Mouse (Mus musculus) R1 (cell line): ENCODE results near the gene Gm765.

Experiments used
- DNase-seq: peaks from one replicate; pipeline ENCODE4 v3.0.0-alpha.2; 2018; ENCODE audit warnings: low read depth, low spot score

Gene Gm765

DNA sequence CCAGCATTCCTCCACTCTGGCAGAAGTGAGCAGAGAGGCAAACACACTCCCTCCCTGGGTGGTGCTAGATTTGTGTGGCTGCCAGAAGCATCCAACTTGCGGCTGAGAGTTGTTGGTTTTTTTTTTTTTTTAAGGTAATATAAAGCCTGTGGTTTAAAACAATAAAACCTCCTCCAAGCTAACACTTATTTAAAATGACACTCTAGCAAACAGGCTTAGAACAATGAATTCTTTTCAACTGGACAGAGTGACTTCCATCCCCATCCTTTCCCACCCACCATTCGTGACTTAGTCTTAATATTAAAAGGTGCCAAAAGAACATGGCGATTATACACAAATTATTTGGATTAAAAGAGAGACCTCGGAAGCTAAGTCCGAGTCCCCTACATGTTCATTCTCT is at the start of gene Gm765:
TSS of gene Gm765 (minus strand) at position 101 of the 400 bp plus-strand sequence.
- DNase-seq, result no peak

DNA sequence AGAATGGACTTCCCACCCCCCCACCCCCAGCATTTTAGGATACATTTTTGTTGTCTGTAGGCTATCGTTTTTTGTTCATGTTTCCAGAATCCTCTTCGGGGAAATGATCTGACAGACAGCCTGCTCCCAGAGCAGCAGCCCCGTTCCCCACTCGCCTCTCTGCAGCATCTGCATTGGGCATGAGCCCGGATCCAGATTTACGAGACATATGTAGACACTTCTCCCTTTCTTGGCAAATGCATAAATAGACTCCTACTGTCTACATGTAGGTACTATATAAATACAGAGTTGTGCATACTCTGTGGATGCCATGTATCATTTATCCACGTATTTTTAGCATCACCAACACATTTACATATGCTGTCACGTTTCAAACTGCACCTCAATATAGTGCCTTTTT is 42.9 kb upstream of the Gm765 start:
- no peak for DNase-seq

DNA sequence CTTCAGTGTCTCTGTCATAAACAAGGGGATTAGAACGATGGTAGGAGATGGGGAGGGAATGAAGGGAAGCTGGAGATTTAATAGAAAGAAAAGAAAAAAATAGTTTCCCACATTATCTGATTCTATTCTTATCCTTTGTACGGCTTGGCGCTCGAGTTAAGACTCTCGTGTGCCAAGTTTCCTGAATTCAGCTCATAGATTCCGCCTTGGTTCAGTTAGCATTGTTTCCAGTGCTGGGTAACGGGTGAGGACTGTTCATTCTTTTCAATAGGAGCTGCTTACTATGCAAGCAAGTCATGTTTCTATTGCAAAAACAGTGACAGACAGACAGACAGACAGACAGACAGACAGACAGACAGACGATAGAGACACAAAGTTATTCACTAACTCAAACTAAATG is 41.9 kb upstream of the Gm765 start:
- DNase-seq, result no peak

DNA sequence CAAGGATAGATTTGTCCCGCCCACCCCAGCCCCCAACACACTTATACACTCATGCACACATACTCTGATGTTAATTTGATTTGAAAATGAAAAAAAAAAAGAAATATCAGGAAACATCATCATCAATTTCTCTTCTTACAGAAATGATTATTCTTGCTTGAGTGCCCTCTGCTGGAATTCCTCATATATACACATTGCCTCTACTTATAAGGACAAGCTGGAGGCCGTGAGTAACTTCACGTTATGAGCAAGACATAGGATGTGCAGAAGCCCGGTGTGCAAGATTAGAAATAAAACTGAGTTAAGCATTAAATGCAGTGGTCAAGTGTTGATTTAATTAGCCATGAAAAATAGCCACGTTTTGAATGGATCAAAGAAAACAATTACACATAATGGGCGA is 40.9 kb upstream of the Gm765 start:
- DNase-seq, result peak; percentile 10

DNA sequence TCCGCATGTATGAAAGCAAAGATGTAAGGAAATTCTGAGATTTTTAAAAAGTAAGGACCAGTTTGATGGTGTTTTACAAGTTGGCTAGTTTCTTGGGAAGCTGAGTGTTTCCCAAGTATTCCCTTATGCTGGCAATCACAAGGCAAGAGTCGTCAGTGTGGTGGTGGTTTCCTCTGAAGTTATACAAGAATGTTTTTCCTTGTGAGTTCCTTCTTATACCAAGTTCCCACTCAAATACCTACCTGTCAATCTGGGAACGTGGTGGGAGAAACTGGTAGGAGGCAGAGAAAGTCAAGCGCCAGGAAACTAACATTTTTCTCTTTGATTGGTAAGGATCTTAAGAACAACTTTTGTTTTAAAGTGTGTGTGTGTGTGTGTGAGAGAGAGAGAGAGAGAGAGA is 23.6 kb upstream of the Gm765 start:
- DNase-seq, result no peak

DNA sequence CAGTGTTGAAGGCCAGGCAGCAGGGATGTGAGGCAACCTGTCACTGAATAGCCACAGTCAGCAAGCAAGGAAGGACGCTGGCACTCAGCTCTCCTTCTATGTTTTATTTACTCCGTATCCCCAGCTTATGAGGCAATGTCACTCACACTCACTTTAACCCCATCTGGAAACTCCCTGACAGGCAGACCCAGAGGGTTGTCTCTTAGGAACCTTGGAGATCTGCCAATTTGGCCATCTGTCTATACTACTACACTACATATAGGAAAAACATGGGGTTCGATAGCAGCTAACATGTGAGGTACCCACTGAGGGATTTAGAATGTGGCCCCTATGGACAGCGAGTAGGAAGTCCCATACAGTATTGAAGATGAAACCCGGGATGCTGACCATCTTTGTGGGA is 12.7 kb upstream of the Gm765 start:
- DNase-seq, result no peak

DNA sequence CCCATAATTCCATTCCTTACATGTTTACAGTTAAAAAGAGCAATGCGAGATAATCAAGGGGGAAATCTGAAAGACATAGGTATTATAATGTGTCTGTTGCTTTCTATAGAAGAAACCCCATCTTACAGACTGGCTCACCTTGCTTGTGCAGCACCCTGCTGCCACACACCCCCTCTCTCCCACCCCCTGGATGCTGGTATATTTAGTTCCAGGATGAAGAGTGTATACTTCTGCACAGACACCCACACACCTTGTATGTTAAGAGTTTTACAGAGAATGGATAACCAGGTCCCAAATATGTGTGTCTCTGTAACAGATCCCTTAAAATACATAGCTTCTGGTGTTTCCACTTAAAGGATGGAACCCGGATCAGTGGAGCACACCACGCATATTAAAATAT is 10.7 kb upstream of the Gm765 start:
- no peak for DNase-seq

DNA sequence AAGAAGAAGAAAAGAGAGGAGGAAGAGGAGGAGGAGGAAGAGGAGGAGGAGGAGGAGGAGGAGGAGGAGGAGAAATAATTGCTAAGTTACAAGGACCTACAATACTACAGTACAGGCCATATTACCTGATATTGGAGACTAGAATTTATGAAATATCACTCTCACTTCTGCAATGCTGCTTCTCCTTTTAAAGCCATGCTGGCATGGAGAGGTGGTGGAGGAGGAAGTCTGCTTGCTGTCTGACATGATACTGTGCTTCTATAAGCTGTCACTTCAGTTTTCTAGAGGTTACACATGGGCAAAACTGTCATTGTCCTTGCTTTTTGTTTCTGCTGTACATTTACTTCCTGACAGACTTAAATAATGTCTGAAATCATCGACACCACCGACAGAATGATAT is 9.8 kb downstream of the Gm765 start:
- no peak for DNase-seq

DNA sequence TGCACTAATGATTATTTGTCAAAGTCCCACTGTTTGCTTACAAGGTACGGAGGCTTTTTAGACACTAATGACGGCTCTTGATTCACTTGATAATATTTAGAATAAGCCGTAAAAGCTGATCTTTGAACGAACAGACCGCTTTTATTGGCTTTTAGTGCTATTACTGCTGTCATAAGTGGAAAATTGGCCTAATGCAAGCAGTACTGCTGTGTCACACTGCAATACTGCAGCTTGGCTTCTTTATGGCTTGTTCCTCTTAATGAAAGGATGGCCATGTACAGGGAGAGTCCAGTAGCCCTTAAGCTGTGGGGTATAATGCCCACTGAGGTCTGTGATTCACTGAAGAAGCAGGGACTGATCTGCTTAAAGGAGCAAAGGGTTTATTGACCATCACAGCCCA is 30.9 kb downstream of the Gm765 start:
- DNase-seq, result no peak

DNA sequence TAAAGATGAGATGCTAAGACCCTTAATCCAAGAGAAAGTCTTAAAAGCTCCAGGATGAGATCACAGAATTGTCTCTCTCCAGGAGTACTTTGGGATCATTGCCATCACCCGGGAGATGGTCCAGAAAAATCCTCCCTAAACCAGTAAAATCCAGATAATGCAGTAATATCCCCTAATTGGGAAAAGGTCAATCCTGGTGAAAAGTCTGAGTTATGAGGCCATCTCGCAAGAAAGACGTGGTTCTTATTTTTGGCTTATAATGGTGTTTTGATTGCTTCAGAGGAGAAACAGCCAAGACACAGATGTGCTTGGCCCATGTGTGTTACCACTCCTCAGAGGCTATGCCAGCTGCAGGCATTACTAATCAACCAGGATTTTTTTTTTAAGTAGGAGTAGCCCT is 34.9 kb downstream of the Gm765 start:
- DNase-seq, result no peak

DNA sequence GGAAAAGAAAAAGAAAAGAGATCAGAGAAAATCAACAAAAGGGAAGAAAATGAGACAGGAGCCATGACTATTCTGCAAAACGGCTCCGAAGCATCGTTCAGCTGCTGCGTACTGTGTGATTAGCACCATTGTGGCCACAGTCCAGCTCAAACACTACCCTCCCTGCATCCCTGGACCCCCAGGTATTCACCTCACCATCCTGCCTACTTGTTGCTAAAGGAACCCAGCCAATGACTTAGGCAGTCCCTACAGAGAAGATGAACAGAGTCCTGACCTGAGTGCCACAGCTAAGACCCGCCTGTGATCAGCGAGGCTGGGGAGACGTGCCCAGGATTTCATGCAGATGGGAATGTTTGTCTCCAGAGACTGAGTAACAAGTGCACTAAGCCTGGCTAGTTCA is 35.4 kb downstream of the Gm765 start:
- no peak for DNase-seq

DNA sequence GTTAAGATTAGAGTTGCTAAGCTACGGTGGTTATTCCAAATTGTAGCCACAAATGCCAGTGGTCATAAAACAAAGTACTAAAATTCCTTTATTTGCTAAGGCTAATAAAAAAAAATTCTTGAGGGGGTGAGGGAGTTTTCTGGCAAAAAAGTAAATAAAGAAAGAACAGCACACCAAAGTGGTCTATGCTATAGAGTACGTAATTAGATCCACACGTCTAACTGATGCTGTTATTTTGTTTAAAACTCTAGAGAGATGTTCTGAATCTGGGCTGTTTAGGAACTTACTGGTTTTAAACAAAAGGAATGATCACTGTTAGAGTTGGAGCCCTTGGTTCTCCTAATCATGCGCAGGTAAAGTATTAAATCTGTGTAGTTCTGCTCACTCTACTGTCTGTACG is 50.5 kb downstream of the Gm765 start:
- no peak for DNase-seq

DNA sequence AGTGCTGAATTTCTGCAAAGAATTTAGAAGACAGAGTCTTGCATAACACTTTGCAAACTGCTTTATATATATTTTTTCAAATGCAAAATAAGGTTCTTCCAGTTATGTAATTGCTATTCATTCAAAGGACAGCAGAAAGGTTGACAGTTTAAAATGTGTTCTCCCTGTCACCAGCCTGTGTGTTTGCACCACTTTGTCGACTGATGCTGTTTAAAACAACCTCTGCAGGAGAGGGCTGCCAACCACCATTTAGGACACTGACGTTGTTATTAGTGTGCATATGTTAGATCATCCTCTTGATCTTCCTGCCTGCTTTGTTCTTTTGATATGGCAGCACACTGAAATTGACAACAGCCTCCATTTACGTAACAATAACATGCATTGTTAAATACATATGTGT is 54.2 kb downstream of the Gm765 start:
- DNase-seq, result no peak

DNA sequence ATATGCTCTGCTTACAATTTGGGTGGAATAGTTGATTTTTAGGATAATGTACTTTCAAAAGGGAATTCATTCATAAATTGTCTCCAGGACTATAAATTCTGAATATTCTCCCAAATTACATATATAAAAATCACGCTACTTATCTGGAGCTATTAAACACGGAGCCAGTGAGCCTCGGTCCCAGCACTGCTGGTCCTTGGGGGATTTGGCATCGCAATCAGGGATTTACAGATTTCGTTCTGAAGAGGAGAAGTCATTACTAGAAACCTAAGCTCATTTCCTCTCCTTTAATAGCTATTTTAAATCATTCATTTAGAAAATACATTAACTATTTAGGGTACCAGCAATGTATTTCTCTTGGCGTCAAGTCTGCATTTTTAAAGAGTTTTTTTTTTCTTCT is 55.0 kb downstream of the Gm765 start:
- no peak for DNase-seq

DNA sequence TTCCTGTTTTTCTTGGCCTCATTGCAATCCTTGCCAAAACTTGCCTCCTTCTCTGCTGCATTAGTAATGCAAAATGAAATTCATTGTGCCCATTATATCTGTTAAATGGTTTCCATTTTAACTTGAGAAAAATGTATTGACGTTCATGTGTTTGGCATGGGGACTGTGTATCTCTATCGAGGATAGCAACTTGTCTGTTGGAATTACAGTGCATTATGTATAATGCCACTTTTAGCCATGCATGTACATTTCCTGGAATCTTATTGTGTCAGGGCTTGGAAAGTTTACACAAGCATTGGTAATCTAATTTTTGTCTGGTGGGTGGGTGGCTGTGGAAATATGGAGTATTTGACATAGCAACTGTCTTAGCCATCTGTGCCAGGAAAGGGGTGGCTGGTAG is 57.4 kb downstream of the Gm765 start:
- DNase-seq, result no peak

DNA sequence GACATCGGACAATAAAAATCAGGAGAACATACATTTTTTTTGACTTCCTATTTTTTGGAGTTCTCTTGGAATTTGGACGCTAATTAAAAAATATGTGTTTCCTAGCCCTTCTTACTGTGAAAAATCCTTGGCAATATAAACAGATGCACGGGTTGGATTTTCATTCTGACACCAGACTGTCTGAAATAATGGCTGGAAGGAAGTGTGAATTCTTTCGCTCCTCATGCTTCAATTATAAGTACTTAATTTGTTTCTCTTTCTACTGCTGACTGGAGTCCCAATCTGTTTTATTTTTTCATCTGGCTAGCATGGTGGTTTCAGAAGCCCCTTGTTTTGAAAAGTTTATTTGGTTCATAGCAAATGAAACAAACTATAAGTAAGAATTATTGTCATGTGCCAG is 59.8 kb downstream of the Gm765 start:
- no peak for DNase-seq

DNA sequence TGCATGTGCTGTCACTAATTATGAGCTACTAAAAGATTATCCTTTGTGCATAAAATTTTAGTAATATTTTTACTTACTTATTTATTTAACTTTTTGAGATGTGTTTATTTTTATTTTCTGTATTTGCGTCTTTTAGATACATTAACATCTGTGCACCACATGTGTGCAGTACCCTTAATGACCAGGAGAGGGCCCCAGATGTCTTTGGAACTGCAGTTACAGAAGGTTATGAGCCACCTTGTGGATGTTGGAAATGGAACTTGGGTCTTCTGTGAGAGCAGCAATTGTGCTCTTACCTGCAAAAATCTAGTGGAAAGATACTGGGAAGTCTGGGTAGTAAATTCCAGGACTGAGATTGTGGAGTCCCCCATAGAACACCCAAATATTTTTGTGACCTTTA is 71.0 kb downstream of the Gm765 start:
- peak; percentile 77 for DNase-seq

DNA sequence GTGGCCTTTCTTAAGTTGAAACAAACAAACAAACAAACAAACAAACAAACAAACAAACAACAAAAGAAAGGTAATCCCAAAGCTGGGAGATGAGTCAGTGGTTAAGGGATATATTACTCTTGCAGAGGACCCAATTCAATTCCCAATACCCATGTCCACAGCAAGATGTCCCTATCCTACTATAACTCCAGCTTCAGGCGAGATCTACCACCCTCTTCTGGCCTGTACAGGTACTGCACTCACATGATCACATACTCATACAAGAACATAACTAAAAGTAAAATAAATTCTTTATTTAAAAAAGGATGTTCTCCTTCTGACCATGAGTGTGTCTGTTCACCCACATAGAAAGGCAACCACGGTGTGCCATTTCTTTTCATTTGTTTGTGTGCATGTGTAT is 79.6 kb downstream of the Gm765 start:
- DNase-seq, result peak; percentile 47

DNA sequence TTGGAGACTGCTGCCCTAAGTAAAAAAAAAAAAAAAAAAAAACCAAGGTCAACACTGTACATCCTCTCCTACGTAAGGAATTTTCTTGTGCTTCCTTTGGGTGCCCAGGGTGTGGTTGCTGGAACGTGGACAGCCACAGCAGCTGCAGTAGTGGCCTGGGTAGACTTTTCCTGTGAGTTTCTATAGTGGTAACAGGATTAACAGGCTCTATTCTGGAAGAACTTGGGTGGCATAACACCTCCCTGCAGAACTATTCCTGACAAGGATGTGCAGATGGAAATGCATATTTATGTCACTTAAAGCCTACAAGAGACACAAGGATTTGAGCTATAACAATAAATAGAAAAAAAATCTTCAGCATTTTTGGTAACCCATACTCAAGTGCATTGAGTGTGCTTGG is 83.5 kb downstream of the Gm765 start:
- no peak for DNase-seq

DNA sequence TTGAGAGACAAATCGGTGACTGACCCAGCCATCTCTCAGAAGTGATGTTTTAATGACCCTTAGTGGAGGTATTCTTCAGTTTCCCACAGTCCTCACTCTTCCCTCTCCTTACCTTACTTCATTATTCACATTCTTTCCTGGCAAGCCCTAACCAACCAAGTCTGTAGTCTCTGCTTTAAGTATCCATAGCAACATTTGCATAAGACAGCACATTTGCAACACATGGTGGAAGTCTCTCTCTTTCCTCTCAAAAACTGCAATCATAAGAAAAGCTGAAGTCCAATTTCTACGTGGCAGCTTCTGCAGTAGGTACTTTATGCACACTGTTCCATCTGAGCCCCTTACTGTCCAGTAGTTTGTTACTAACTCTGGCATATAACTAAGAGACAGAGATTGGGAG is 96.1 kb downstream of the Gm765 start:
- no peak for DNase-seq

DNA sequence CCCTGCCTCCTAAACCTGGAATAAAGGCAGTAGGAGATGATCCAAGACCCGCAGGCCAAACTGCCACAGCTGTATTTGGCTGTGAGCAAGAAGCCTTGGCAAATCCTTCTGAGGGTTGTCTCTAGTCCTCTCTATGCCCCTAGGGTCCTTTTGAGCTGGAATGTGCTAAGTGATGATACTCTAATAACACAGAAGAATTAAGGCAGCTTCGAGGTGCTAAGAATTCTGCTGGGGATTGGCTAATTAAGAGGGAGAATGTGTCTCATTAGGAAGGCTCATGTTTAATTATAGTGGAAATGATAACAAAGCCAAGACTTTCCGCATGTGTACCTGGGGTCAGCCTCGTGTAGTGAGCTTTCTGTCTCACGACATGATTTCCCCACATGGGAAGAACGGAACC is 99.4 kb downstream of the Gm765 start:
- no peak for DNase-seq

DNA sequence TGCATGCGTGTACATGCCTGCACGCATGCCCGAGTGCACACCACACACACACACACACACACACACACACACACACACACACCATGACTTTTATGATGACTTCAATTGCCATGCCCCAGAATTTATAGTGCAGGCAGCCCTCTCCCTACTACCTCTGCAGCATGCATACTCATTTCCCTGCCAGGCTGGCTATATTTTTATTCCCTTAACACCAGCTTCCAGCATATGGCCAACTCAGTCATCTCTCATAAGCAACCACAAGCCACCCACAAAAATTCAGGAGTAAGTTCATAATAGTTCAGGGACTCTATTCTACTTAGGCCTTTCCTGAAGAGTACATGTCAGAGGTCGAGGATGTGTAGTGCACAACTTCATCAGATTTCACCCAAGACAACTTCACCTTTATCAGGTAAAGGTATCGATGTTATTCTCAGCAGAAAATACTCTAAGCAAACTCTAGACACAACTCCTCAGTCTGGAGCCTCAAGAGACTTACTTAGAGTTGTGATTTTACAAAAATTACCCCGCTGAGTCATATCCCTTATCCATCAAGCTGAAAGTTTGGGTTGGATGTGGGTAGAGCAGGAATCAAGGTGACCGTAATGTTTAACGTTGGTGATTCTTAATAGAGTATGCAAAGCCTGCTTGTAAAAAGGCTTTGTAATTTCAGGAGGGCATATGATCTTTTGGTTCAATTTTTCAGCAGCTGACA is 101.8 kb downstream of the Gm765 start:
- no peak for DNase-seq

DNA sequence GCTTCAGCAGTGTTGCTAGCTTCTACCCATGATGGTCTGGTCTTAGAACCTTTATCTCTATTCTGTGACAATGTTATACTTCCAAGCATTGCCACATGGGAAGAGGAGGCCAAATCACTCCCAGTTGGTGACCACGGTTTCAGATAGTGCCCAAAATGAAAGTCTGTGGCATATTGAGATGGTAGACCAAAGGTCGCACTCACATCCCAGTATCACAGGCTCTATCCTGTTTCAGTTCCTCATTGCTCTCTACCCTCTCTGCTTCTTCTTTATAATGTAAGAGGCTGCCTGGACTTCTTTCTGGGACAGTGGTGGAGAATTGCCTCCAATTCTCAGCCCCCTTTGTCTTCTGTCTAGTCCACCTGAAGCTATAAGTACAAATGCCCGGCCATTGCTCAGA is 108.5 kb downstream of the Gm765 start:
- DNase-seq, result no peak

DNA sequence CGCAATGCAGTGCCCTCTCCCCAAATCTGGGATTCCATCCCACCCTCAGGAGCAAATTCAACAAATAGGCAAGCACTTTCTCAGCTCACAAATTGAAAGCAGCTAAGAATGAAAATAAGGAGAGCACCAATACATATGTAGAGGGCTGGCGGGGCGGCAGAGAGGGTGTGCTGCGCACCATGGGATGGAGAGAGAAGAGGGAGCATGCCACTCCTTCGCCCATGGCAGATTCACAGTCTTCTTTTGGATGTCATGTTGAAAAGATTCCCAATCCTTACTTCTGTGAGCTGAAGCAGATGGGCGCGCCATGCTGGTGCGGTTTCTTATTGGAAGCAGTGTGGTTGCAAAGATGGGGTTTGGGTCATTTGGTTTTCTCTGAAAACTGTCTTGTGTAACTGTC is 118.6 kb downstream of the Gm765 start:
- no peak for DNase-seq
